In genomic region chr5:130074491-130074890, GRCm38 (mm10) we compare ENCODE assay signal across 18 mouse cellular contexts. TPM values are rescaled to one million over a fixed set of nuclear protein-coding genes. Genes with fewer than 3 reads are reported as not detected.
A peak's percentile ranks its signal among the peaks of the same experiment; 100 is the strongest.
DNase-seq lines count a peak whose midpoint lies in the region; ATAC-seq lines count a peak whose summit lies in the region.
"Had no signal": no experiment of that assay in that cellular context is flagged by ENCODE, and none has a peak within 500 bp of the region (broad histone marks: within the 10 kb centered on the region; RNA-seq: fewer than 3 reads in every experiment).

No protein-coding gene starts in this region.

- 0 out of 2 replicates have a peak, but pooled peaks cover 2% of the 10 kb centered on the region for H3K27me3 ChIP-seq in liver, embryonic 11.5 days (replicated peaks; ENCODE audit: control insufficient read depth, insufficient read depth, low read length)
- H3K27me3 ChIP-seq: neural tube, embryonic 12.5 days; Patski had no signal

- H3K27ac ChIP-seq in liver, embryonic 11.5 days (ENCODE audit: low read depth, low read length) = 0 out of 2 replicates have a peak overlapping the region, but pooled peaks have one; percentile 1
- H3K27ac ChIP-seq: hindbrain, embryonic 13.5 days; neural tube, embryonic 12.5 days had no signal

- H3K36me3 ChIP-seq in liver, embryonic 11.5 days (ENCODE audit: control insufficient read depth, insufficient read depth, low read length) = no peaks in the 10 kb centered on the region
- H3K36me3 ChIP-seq: hindbrain, embryonic 13.5 days; neural tube, embryonic 12.5 days had no signal

- ATAC-seq in liver, embryonic 11.5 days (replicated peaks; ENCODE audit: low FRiP score) = 0 out of 2 replicates have a peak, but pooled peaks have one; percentile 24
- ATAC-seq: activated CD4-positive, CD25-positive, alpha-beta regulatory T cell, adult 4 months; forebrain, embryonic 14.5 days; Patski had no signal

- WGBS in liver, embryonic 11.5 days = 70% methylated on average over 6 of the region's 6 CpGs

- H3K4me1 ChIP-seq in liver, embryonic 11.5 days (replicated peaks; ENCODE audit: control insufficient read depth, insufficient read depth, low read length) = peaks cover 5% of the 10 kb centered on the region
- H3K4me1 ChIP-seq: neural tube, embryonic 12.5 days had no signal

- no peak overlapping the region; the same call in 1 of the 2 replicates for H3K4me2 ChIP-seq in liver, embryonic 11.5 days
- H3K4me2 ChIP-seq: hindbrain, embryonic 13.5 days; neural tube, embryonic 12.5 days had no signal

- no peaks in the 10 kb centered on the region for H3K9me3 ChIP-seq in liver, embryonic 11.5 days (ENCODE audit: control insufficient read depth, low read length)
- H3K9me3 ChIP-seq: hindbrain, embryonic 13.5 days; neural tube, embryonic 12.5 days had no signal

- H3K4me3 ChIP-seq in liver, embryonic 11.5 days (ENCODE audit: low read depth, low read length) = no peak overlapping the region
- H3K4me3 ChIP-seq: hindbrain, embryonic 13.5 days; neural tube, embryonic 12.5 days had no signal

- H3K9ac ChIP-seq in liver, embryonic 11.5 days (ENCODE audit: low read depth, low read length) = no peak overlapping the region
- H3K9ac ChIP-seq: hindbrain, embryonic 13.5 days; neural tube, embryonic 12.5 days had no signal

- peak; percentile 58 to 70 for DNase-seq in lung, adult 18-20 months
- DNase-seq in lung, postnatal 14 days = no peak
- peak; percentile 28 to 30 for DNase-seq in cerebellum, postnatal 36 days
- no peak for DNase-seq in liver, embryonic 11.5 days (ENCODE audit: low spot score)
- peak; percentile 52 for DNase-seq in lung, postnatal 36 days
- no peak for DNase-seq in adrenal gland, adult (ENCODE audit: inconsistent age in 2 of 2, low spot score in 1 of 2)
- DNase-seq in frontal cortex, postnatal 10 days (ENCODE audit: low spot score in 2 of 2) = no peak
- DNase-seq: adrenal gland, postnatal 25 days; gastrocnemius, postnatal 36 days; kidney, adult 9 months; kidney, postnatal 36 days; spleen, adult 18-20 months; thymus, postnatal 14 days had no signal

RNA-seq across cellular contexts. Expression of gene Tpst1, which starts 1.4 kb away (rescaled TPM):
- 54.0 and 58.2 TPM in 2 replicates for polyA plus RNA-seq in liver, embryonic 11.5 days (2014; fragmentation: Nextera tagmentation; extraction: Ambion mirVana)

RNA-seq across cellular contexts. Expression of gene Crcp, which starts 45.4 kb away (rescaled TPM):
- 30.8 and 34.8 TPM in 2 replicates for polyA plus RNA-seq in liver, embryonic 11.5 days (2014; fragmentation: Nextera tagmentation; extraction: Ambion mirVana)

RNA-seq across cellular contexts. Expression of gene Asl, which starts 45.4 kb away (rescaled TPM):
- polyA plus RNA-seq in liver, embryonic 11.5 days (2014; fragmentation: Nextera tagmentation; extraction: Ambion mirVana) = 51.8 and 61.0 TPM in 2 replicates

Comparison
In these comparisons a context has a peak if more than half of its experiments do, and no peak if none do; other contexts are left out.
1. DNase-seq: peak in lung, adult 18-20 months (2 of 2), cerebellum, postnatal 36 days (2 of 2) and lung, postnatal 36 days (single experiment); none in lung, postnatal 14 days (single experiment), liver, embryonic 11.5 days (single experiment), adrenal gland, adult (0 of 2) and frontal cortex, postnatal 10 days (0 of 2).